Comparison of ENCODE assay signal across 9 mouse cellular contexts in the genomic region with DNA sequence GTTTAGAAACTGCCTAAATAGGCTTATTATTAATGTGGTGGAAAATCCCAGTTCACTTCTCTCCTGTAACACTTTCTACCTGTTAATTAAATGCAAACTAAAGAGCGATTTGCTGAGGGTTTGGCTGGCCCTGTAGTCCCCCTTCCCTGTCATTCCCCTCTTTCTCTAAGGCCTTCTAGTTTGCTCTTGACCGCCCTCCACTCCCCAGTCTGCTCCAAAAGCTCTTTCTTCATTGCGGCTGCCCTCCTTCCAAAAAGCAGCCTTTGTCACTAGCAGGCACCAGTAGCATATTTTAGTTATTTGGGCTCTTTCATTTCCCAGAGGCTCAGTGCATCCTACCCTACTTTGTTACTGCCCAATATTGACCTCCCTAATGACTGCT. TPM values are rescaled to one million over a fixed set of nuclear protein-coding genes. Genes with fewer than 3 reads are reported as not detected.
A peak's percentile ranks its signal among the peaks of the same experiment; 100 is the strongest.
DNase-seq lines count a peak whose midpoint lies in the region; ATAC-seq lines count a peak whose summit lies in the region.
"Had no signal": no experiment of that assay in that cellular context is flagged by ENCODE, and none has a peak within 500 bp of the region (broad histone marks: within the 10 kb centered on the region; RNA-seq: fewer than 3 reads in every experiment).

No protein-coding gene starts in this region.

- WGBS in forebrain, embryonic 10.5 days = 50% methylated on average over 3 of the region's 3 CpGs
- WGBS in forebrain, embryonic 11.5 days = 41% methylated on average over 3 of the region's 3 CpGs
- 41% methylated on average over 3 of the region's 3 CpGs for WGBS in limb, embryonic 13.5 days
- 54% methylated on average over 3 of the region's 3 CpGs for WGBS in stomach, embryonic 16.5 days

- no peak overlapping the region for H3K9ac ChIP-seq in forebrain, embryonic 11.5 days (ENCODE audit: low read length)
- H3K9ac ChIP-seq in limb, embryonic 13.5 days = no peak overlapping the region
- no peak overlapping the region for H3K9ac ChIP-seq in stomach, embryonic 16.5 days (ENCODE audit: low read length)

- no peaks in the 10 kb centered on the region for H3K9me3 ChIP-seq in forebrain, embryonic 10.5 days
- H3K9me3 ChIP-seq in forebrain, embryonic 11.5 days (ENCODE audit: control insufficient read depth, low read length) = no peaks in the 10 kb centered on the region
- no peaks in the 10 kb centered on the region for H3K9me3 ChIP-seq in limb, embryonic 13.5 days
- no peaks in the 10 kb centered on the region for H3K9me3 ChIP-seq in stomach, embryonic 16.5 days (replicated peaks; ENCODE audit: control insufficient read depth, low read length)

- no peak for DNase-seq in forebrain, embryonic 10.5 days (ENCODE audit: extremely low spot score, low spot score)
- no peak for DNase-seq in forebrain, embryonic 11.5 days (ENCODE audit: low spot score)
- peak; percentile 24 for DNase-seq in lung, postnatal 10 days
- DNase-seq in lung, adult 18-20 months = no peak
- no peak for DNase-seq in layer of hippocampus, adult 9-11 months
- no peak for DNase-seq in layer of hippocampus, adult 18-20 months (ENCODE audit: low spot score in 2 of 2)

- H3K36me3 ChIP-seq in forebrain, embryonic 10.5 days (replicated peaks) = no peaks in the 10 kb centered on the region
- H3K36me3 ChIP-seq in forebrain, embryonic 11.5 days (ENCODE audit: control insufficient read depth, insufficient read depth, low read length) = no peaks in the 10 kb centered on the region
- no peaks in the 10 kb centered on the region for H3K36me3 ChIP-seq in limb, embryonic 13.5 days
- H3K36me3 ChIP-seq in stomach, embryonic 16.5 days (ENCODE audit: control insufficient read depth, insufficient read depth, low read length) = no peaks in the 10 kb centered on the region

- H3K27me3 ChIP-seq in forebrain, embryonic 10.5 days (ENCODE audit: poor library complexity, severe bottlenecking) = peaks cover 28% of the 10 kb centered on the region
- no peaks in the 10 kb centered on the region for H3K27me3 ChIP-seq in forebrain, embryonic 11.5 days (ENCODE audit: control insufficient read depth, insufficient read depth, low read length)
- H3K27me3 ChIP-seq in limb, embryonic 13.5 days = no peaks in the 10 kb centered on the region
- no peaks in the 10 kb centered on the region for H3K27me3 ChIP-seq in stomach, embryonic 16.5 days (ENCODE audit: control insufficient read depth, insufficient read depth, low read length)

- peaks cover 14% of the 10 kb centered on the region for H3K4me1 ChIP-seq in forebrain, embryonic 10.5 days
- peaks cover 4% of the 10 kb centered on the region; the same call in 1 of the 2 replicates for H3K4me1 ChIP-seq in forebrain, embryonic 11.5 days (replicated peaks; ENCODE audit: control insufficient read depth, insufficient read depth, low read length)
- peaks cover 7% of the 10 kb centered on the region for H3K4me1 ChIP-seq in limb, embryonic 13.5 days
- H3K4me1 ChIP-seq in stomach, embryonic 16.5 days (ENCODE audit: control insufficient read depth, insufficient read depth, low read length) = 0 out of 2 replicates have a peak, but pooled peaks cover 4% of the 10 kb centered on the region

- ATAC-seq in forebrain, embryonic 11.5 days (replicated peaks; ENCODE audit: low FRiP score) = no peak
- peak; percentile 22; the same call in 1 of the 2 replicates for ATAC-seq in limb, embryonic 13.5 days (ENCODE audit: low FRiP score, low read depth)
- ATAC-seq in stomach, embryonic 16.5 days (ENCODE audit: insufficient read depth, low FRiP score) = peak; percentile 6; the same call in 1 of the 2 replicates

- H3K4me3 ChIP-seq in forebrain, embryonic 10.5 days = peak overlapping the region; percentile 65; the same call in 1 of the 2 replicates
- no peak overlapping the region for H3K4me3 ChIP-seq in forebrain, embryonic 11.5 days (ENCODE audit: low read depth, low read length)
- H3K4me3 ChIP-seq in limb, embryonic 13.5 days = peak overlapping the region; percentile 61; the same call in 1 of the 2 replicates
- peak overlapping the region; percentile 66; the same call in 1 of the 2 replicates for H3K4me3 ChIP-seq in stomach, embryonic 16.5 days (replicated peaks; ENCODE audit: low read length)

- H3K27ac ChIP-seq in forebrain, embryonic 10.5 days = no peak overlapping the region
- no peak overlapping the region for H3K27ac ChIP-seq in forebrain, embryonic 11.5 days (ENCODE audit: low read depth, low read length)
- no peak overlapping the region for H3K27ac ChIP-seq in limb, embryonic 13.5 days
- H3K27ac ChIP-seq in stomach, embryonic 16.5 days (ENCODE audit: low read length) = peak overlapping the region; percentile 31; the same call in 1 of the 2 replicates

- no peak overlapping the region; the same call in 1 of the 2 replicates for H3K4me2 ChIP-seq in forebrain, embryonic 11.5 days (ENCODE audit: low read depth, low read length, severe bottlenecking)
- H3K4me2 ChIP-seq in limb, embryonic 13.5 days (replicated peaks) = peak overlapping the region; percentile 99
- H3K4me2 ChIP-seq in stomach, embryonic 16.5 days (ENCODE audit: low read depth, low read length) = peak overlapping the region; percentile 97

RNA-seq across cellular contexts. Expression of a gene that starts 0.7 kb away (rescaled TPM):
- polyA plus RNA-seq in forebrain, embryonic 10.5 days (2016; fragmentation: Nextera tagmentation; extraction: Ambion mirVana) = 0.63 TPM in 2 replicates
- 0.80 and 1.4 TPM in 2 replicates for polyA plus RNA-seq in forebrain, embryonic 11.5 days (2014; fragmentation: Nextera tagmentation; extraction: Ambion mirVana)
- polyA plus RNA-seq in limb, embryonic 13.5 days (2015; fragmentation: Nextera tagmentation; extraction: Ambion mirVana) = 1.6 and 2.6 TPM in 2 replicates
- 5.2 and 6.4 TPM in 2 replicates for polyA plus RNA-seq in stomach, embryonic 16.5 days (2015; fragmentation: Nextera tagmentation; extraction: Ambion mirVana)
- 10 to 100 TPM; 22.2 to 33.2 TPM for total RNA-seq in layer of hippocampus, adult 18-20 months (2021)
- total RNA-seq: megakaryocyte-erythroid progenitor cell, adult 5-6 weeks had no signal
